Mouse (Mus musculus) skeletal muscle tissue, adult 2 months (tissue): ENCODE data around the gene Pou2f1.

ENCODE experiments used
- DNase-seq: peaks from one replicate; pipeline ENCODE4 v3.0.0-alpha.2; 2012; ENCODE audit warnings: low read depth, low spot score

The Pou2f1 gene

GRCm38 (mm10) chr1:165961676-165962364 lies 40.7 kb downstream of the Pou2f1 start:
- DNase-seq: no peak

- no peak for DNase-seq
Observed at GRCm38 (mm10) chr1:165958159-165958558, 44.3 kb downstream of the Pou2f1 start.

GRCm38 (mm10) chr1:165948214-165948813 lies 54.2 kb downstream of the Pou2f1 start:
- no peak for DNase-seq

GRCm38 (mm10) chr1:165943270-165943669 lies 59.2 kb downstream of the Pou2f1 start:
- no peak for DNase-seq

GRCm38 (mm10) chr1:165935466-165935818 lies 67.0 kb downstream of the Pou2f1 start:
- DNase-seq: no peak

- no peak for DNase-seq
Observed at GRCm38 (mm10) chr1:165934648-165935465, 67.6 kb downstream of the Pou2f1 start.

- no peak for DNase-seq
Observed at GRCm38 (mm10) chr1:165933915-165934647, 68.4 kb downstream of the Pou2f1 start.

GRCm38 (mm10) chr1:165932842-165933241 lies 69.6 kb downstream of the Pou2f1 start:
- DNase-seq: no peak

- no peak for DNase-seq
Observed at GRCm38 (mm10) chr1:165930510-165930909, 72.0 kb downstream of the Pou2f1 start.

GRCm38 (mm10) chr1:165927507-165928279 lies 74.8 kb downstream of the Pou2f1 start:
- DNase-seq: no peak

GRCm38 (mm10) chr1:165925207-165925606 lies 77.3 kb downstream of the Pou2f1 start:
- DNase-seq: no peak

GRCm38 (mm10) chr1:165922488-165922887 lies 80.0 kb downstream of the Pou2f1 start:
- no peak for DNase-seq

GRCm38 (mm10) chr1:165921026-165921425 lies 81.5 kb downstream of the Pou2f1 start:
- no peak for DNase-seq

- DNase-seq: no peak
Observed at GRCm38 (mm10) chr1:165914416-165914801, 88.1 kb downstream of the Pou2f1 start.

- DNase-seq: no peak
Observed at GRCm38 (mm10) chr1:165913720-165914415, 88.6 kb downstream of the Pou2f1 start.

- DNase-seq: no peak
Observed at GRCm38 (mm10) chr1:165909471-165909870, 93.0 kb downstream of the Pou2f1 start.

- no peak for DNase-seq
Observed at GRCm38 (mm10) chr1:165908806-165909205, 93.7 kb downstream of the Pou2f1 start.

GRCm38 (mm10) chr1:165908153-165908552 lies 94.3 kb downstream of the Pou2f1 start:
- no peak for DNase-seq

GRCm38 (mm10) chr1:165903596-165903995 lies 98.9 kb downstream of the Pou2f1 start:
- DNase-seq: no peak

- no peak for DNase-seq
Observed at GRCm38 (mm10) chr1:165891686-165892085, 110.8 kb downstream of the Pou2f1 start.
